Mouse (Mus musculus) T-helper 2 cell (primary cell): ENCODE data around the gene Fam129c.

Source experiments
- in situ Hi-C: fragments of 300-600 bp; cut with MboI, MseI; formaldehyde crosslinking; loops from one replicate; pipeline ENCODE4 v1.15.1; 2025; ENCODE audit warnings: high pct_unique_total_duplicates

The Fam129c gene

DNA sequence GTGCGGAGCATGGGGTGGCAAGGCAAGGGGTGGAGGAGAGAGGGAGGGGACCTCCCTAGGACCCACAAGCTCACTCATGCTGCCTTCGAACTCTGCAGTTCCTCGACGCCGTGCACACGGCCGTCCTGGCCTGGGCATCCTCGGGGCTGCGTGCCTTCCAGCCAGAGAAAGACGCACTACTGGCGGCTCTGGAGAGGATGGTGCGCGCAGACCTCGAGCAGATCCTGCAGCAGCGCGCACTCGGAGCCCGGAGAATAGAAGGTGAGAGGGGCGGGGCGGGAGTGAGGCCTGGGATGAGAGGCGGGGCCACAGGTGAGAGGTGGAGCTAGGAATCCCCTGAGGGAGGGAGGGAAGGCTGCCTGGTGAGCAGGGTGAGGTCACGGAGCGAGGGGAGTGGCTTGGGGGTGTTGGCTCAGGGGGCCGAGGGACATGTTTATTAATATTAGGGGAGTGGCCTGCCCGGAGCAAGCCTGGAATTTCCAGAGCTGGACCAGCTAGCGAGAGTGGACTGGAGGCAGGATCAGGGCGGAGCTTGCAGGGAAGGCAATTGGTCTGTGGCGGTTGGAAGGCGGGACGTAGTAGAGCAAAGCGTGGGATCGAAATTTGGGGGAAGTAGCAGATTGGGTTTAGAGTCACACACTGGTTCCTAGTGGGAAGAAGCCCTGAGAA, 5.4 kb downstream of the Fam129c start:
- in situ Hi-C loops, result no loop called here

DNA sequence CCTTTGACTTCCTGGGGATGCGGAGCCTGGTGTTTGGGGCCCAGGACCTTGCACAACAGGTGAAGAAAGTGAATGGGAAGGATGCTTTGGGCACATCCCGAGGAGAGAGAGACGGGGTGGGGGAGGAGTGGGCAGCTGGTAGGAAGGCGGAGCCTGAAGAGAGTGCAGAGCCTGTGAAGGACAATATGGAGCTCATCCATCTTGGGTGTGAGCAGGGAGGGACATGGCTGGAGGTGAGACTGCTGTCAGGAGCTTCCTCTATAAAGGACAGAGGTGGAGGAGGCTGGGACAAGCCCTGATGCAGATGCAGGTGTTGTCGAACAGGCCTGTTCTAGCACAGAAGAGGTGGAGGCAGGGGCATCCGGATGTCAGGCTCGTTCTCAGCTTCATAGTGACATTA, 6.6 kb downstream of the Fam129c start:
- in situ Hi-C loops, result no loop called here

DNA sequence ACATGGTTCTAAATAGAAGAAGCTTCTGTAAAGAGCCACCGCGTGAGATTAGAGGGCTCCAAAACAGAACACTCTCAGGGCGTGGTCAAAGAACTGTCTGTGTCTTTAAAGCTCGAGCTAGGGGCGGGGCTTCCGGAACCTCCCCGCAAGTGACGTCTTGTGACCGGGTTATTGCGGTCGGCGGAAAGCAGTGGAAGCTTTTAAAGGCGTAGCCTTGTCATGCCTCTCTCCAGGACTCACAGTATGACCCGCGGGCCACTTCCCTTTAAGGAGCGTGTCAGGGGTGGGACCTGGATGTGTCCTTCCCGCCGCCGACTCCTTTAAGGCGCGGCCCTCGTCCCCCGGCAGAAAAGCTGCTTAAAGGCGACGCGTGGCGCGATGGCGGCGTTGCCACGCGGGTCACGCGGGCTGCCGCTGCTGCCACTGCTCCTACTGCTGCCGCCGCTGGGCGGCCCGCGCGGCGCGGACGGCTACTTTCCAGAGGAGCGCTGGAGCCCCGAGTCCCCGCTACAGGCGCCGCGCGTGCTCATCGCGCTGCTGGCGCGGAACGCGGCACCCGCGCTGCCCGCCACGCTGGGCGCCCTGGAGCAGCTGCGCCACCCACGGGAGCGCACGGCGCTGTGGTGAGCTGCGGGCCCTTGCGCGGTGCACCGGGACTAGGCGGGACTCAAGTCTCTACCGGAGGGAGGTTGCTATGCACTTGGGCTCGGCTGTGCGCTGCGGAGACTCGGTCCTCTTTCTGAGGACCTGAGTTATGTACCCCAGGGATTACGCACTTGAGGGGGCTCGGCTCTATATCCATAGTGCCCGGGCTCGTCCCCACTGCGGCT, 13.6 kb downstream of the Fam129c start, which contains the start of gene Colgalt1:
Gene Colgalt1, plus strand, starts transcription at position 177 of the 830 bp plus-strand sequence.
- in situ Hi-C loops, result no loop called here

DNA sequence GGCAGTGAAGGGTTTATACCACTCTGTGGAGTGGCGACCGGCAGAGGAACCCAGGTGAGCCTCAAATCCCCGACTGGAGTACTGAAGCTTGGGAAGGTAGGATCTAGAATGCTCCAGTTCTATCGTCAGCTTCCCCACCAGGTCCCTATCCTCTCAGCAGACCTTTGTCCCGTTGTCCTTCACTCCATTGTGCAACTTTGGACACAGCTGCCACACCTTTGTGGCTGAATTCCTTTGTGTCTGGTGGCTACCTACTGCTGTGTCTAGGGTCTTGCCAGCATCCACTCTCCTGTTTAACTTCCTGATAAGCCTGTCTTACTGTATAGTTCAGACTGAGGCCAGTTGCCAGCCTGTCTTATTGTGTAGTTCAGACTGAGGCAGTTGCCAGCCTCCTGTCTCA, 14.7 kb downstream of the Fam129c start:
- in situ Hi-C loops, result no loop called here

DNA sequence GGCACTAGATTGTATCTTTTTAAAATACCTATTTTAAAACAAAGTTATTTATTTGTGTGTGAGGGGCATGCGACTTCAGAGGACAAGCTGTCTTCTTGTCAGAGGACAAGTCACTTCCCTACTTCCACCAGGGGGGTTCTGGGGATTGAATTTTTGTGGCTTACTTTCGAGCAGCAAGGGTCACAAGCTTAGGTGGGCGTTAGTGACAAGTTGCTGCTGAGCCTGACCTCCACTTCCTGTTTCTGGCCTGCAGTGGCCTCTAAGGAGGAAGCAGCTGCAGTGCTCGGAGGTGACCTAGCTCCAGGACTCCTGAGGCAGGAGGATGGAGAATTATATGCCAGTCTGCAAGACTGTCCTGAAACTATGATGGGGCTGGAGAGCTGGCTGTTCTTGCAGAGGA, 16.0 kb downstream of the Fam129c start:
- in situ Hi-C loops, result no loop called here

DNA sequence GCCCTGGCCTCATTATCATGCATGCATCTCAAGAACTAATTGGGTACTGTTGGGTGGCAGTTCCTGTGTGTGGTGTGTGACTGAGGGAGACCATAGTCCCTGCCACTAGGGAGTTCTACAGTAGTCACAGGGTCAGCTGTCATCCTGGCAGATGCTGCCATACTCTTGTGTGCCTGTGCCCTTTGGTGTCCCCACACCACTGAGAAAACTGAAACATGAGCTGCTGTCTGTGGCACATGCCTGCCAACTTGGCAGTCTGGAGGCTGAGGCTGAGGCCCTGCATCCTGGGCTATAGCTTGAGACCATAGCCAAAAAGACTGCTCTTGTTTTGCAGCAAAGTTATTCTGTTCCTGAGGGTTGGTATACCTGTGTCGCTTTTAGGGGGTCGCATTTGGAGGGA, 22.3 kb downstream of the Fam129c start:
- in situ Hi-C loops, result loop anchor here (5.0 kb wide), 1 partner anchor 98 kb away; no protein-coding TSS in a partner anchor

DNA sequence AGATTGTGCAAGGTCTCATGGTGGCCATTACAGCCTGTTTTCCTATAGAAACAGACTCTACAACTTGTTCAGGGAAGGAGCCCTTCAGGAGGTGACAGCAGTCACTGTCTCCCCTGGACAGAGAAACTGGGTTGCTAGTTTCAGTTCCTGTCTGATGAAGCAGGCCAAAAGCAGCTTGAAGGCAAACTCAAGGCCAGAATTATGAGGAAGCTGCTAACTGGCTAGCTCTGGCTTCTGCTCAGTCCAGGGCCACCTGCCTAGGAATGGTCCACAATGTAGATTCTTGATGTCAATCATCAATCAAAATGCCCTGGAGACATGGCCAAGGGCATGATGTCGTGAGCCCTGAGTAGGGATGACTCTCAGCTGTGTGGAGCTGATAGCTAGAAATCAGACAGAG, 27.6 kb downstream of the Fam129c start:
- in situ Hi-C loops, result no loop called here

DNA sequence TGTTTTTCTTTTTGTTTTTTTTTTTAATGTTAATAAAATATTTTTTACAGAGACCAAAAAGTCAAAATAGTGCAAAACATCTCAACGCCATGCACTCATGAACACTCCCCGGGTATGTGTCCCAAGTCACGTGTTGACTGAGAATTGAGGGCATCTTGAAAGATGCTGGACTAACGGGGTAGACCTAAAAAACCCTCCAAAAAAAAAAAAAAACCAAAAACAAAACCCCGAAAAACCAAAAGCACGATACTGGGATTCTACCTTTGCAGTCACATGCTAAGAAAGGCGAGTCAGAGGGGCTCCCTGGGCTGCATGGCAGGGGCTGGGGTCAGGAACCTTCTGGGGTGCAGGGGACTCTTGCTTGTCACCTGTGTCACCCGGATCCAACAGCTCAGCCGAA, 29.3 kb downstream of the Fam129c start:
- in situ Hi-C loops, result no loop called here

DNA sequence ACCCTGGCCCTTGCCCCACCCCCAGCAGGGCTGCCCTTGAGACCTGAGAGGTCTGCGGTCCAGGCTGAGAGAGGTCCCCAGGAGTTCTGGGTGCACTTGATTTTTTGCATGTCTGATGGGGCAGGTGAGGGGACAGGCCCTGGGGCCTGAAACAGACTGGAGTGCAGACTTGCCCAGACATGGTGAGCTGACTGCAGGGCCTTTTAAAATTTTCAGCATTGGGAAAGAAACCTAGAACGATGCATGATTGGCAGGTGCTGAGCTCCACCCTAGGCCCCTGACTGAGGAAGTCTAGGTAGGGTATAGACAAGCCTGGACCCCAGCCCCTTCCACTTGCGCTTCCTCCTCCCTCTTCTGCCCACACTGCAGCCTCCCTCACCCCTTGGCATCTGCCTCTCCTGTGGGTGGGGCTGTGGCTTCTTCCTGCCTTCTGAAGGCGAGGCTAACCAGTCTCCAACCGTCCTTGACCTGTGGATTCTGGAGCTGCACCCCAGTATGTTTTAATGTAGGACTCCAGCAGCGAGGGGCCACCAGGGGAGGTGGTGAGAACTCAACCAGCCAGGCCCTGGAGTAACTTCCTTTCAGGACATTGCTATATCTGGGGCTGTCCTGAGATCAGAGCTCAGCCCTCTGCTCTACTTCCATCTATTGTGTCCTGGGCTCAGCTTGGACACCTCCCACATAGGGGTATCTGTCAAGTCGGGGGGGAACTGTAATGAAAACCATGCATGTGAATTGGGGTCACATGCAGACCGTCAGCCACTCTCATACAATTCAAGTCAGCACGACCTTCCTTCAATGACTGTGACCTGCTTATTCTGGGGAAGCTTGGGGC, 30.0 kb downstream of the Fam129c start:
- in situ Hi-C loops, result no loop called here

DNA sequence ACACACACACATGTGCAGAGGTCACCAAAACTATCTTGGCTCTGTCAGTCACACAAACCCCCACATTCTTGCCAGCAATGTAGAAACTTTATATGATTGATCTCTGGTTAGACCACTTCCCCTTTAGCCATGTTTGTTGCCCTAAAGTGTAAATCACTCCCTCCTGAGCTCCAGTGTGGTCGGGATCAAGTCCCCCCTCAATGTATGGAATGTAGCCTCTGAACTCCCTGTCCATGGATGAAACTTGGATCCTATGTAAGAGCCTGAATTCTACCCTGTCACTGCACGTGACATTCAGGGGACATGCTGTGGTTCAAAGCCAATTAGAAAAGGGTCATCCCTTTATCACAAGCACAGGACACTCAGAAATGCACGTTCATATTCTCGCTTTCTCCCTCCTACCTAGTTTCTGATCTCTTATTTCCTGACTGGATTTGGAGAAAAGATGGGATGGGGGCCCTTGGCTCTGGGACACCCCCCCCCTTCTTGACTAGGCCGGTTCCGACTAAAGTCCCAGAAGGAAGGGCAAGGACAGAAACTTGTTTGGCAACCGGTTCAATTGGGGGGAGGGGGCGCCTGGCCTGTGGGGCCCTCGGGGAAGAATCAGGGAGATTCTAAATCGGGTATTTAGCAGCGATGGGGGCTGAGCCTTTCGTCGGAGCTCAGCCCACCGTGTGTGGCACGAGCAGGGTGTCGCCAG, 31.1 kb downstream of the Fam129c start:
- in situ Hi-C loops, result no loop called here

DNA sequence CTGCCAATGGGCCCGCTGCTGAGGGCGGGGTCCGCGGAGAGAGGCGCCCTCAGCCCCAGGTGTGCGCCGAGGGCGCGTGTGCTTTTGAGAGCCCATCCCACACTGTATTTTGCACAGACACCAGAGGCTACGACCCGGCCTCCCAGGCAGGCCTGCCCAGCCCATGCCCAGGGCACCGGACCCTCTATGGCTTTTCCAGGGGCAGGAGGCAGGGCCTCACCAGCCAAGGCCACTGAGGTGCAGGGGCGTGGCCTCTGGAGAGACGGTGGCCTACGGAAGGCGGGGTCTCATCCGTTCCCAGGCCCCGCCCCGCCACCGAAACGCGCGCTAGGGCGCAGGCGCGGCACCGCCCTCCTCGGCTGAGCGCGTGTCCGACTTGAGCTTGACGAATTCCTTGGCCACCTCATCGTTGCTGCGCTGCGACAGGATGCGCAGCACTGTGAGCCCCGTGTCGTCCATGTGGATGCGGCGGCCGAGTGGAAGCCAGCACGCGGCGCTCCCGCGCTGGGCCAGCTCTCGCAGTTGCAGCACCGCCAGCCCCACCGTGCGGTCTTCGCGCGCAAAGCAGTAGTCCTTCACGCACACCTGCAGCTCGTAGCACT, 31.7 kb downstream of the Fam129c start:
- in situ Hi-C loops, result no loop called here

DNA sequence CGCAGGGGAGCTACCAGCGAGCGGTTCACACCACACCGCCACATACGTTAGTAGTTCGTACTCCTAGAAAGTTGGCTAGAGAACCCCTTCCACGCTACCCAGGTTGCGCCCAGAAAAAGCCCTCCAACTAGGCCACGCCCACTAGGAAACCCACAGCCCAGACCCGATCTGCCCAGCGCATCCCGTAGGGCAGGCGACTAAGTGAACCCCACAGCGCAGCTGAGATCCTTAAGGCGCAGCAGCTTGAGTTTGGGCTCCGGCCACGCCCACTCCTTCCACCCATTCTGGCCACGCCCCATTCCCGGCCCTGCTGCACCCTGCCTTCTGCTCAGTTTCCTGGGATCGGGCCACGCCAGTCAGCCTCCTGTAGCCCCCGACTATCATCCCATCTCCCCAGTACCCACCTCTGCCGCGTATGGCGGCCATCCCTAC, 32.3 kb downstream of the Fam129c start:
- in situ Hi-C loops, result loop anchor here (5.0 kb wide), 1 partner anchor 67 kb away; no protein-coding TSS in a partner anchor

DNA sequence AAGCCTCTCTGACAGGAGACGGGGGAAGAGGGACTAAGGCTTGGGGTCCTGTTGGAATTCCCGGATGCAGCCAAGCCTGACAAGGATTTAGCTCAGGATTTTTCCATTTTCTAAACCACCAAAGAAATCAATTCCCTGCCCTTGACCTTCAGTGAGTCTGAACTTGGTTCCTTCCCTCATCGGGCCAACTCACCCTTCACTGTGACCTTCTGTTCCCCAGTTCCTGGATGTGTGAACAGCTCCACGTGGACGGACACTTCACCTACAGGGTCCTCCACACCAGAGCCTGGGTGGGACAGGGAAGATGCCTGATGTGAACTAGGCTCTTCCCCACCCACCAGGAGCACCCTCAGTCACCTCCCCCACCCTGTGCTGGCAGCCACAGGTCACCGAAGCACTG, 33.3 kb downstream of the Fam129c start:
- in situ Hi-C loops, result loop anchor here (5.0 kb wide), 1 partner anchor 68 kb away; no protein-coding TSS in a partner anchor

DNA sequence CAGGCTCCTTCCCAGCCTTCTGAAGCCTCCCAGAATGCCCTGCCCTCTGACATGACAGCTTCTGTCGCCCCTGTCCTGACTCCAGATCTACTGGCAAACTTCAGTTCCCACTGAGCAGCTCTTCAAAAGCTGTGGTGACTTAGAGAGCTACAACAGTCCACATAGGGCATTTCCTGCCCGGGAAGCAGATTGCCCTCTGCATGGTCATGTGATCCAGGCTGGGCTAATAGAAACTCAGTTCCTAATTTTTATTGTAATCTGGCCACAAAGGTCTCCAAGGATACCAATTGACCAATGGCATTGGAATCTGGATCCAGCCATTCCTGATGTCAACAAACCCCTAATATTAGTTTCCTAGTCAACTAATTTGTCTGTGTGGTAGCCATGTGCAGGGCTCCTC, 34.4 kb downstream of the Fam129c start:
- in situ Hi-C loops, result loop anchor here (5.0 kb wide), 1 partner anchor 70 kb away; no protein-coding TSS in a partner anchor

DNA sequence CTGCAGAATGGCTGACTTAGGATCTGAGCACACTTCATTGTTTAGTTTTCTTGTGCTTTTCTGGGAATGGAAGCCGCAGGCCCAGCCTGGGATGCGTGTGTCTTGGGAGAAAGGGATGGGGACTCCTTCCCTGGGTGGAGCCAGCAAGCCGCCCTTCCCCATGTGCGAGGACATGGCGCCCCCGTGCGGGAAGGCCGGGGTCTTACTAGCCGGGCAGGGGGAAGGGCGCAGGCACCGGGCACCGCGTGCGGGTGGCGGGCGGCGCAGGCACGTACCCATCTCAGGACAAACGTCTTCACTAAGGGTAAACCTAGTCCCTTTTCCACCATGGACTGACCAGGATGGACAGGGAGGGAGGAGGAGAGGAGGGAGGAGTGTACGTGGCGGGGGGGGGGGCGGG, 35.7 kb downstream of the Fam129c start:
- in situ Hi-C loops, result loop anchor here (5.0 kb wide), 1 partner anchor 71 kb away; no protein-coding TSS in a partner anchor

DNA sequence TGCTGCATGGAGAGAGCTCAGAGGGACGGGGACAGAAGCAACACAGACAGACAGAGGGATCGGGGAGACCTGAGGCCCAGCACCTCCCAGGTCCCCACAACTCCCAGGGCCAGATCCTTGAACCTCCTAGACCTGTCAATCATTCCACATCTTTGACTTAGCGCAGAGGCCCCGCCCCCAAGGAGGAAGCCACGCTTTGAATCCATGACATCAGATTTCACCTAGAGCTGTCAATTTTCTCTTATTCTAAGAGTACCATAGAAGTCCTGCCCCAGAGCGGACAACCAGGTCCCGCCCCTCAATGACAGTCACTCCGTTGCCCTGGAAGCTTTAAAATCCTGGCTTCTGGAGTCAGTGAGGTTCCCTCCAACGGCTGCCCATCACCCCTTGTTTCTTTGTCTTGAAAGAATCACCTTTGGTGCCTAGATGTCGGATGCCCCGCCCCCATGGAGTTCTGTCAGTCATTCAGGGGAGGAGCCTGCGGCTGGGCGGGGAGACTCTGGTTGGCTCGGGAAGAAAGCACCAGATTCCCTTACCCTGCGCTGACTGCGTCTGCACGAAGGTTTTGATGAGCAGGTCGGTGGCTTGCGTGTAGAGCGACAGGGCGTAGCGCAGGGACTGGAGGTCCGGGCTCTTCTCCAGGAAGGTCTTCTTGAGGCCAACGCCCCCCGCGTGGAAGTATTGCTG, 36.7 kb downstream of the Fam129c start:
- in situ Hi-C loops, result loop anchor here (5.0 kb wide), 1 partner anchor 72 kb away; no protein-coding TSS in a partner anchor

DNA sequence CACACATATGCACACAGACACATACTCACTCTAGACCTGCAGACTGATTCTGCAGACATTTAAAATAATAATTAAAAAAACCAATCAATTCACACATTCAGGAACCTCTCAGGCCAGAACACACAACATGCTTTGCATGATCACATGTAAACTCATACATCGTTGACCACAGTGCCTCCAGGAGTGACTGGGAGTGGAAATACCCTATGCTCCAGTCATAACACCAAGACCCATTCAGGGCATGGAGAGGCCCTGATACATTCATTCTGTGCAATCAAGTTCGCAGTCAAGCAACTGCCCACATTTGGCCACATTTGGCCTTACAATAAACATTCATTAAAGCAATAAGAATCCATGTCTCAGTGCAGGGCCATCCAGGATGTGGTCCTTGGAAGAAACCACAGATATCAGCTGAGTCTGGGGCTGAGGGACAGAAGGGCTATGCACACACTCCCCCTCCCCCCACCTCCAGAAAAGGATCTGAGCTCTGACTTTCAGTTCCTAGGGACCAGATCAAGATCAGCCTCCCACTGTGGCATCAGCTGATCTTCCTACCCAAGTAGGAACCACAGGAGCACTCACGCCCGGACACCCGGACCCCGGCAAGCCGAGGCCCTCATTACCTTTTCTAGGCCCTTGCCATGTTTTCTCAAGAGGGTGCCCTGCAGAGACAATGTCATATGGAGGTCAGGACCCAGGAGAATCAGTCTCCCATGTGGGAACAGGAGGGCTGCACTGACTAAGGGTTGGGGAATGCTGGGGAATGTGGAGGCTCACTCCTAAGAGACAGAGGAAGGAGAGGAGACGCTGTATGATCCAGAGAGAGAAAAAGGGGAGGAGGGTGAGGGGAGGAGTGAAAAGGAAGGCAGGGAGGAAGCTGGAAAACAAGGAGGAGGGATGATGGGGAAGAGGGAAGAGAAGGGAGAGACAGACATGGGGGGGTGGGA, 40.0 kb downstream of the Fam129c start:
- in situ Hi-C loops, result no loop called here

DNA sequence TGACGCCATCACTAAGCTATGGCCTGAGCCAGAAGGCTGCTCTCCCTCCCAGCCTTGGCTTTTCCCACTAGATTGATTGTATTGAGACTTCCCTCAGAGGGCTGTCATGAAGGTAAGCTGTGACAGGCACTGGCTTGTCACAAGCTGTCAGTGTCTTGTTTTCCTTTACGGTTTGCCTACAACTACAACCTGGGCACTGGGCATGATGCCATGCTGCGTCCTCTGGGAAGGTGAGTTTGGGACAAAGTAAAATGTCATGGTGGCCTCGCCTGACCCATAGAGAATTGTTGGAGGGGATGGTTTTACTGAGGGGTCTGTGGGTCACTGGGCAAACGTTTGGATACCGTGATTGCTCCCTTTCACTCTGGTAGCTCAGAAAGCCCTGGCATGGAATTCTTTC, 40.9 kb downstream of the Fam129c start:
- in situ Hi-C loops, result no loop called here

DNA sequence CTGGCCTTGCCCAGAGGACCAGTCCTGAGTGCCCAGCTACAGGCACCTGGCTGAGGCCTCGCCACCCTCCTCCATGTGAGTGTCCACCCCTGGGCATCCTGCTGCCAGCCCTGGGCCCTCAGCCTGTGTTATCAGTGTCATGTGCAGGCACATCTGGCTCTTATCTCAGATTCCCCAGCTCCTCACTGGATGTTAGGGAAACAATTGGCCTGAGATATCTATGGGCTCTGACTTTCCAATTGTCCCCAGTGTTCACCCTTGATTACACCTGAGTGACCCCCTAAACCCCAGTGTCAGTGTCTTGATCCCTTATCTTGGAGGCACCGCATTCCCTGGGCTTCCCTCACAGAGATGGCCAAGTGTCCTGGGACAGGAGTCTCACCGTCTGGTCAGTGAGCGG, 41.9 kb downstream of the Fam129c start:
- in situ Hi-C loops, result no loop called here
